Mouse (Mus musculus) neutrophil, adult 5-6 weeks (primary cell): ENCODE results near the gene Klhl28. TPM values are rescaled to one million over a fixed set of nuclear protein-coding genes. Genes with fewer than 3 reads are reported as not detected.

Experiments
- ATAC-seq: fragments of 151-379, 151-347 bp; 2 replicates; pipeline ENCODE4 v1.8.0; 2017; ENCODE audit warnings: mild to moderate bottlenecking, moderate TSS enrichment; ENCODE audit not compliant: insufficient number of reproducible peaks, poor library complexity, low FRiP score, severe bottlenecking; ENCODE audit errors: extremely low read depth
- total RNA-seq: library from RNA; stranded (forward); fragments of 200-1000 nt; gene quantifications from 2 replicates; pipeline ENCODE4 v1.2.3, GENCODE M21; 2017

The Klhl28 gene
- total RNA-seq, 1 experiment from 2014 or later = 36.1 TPM

DNA sequence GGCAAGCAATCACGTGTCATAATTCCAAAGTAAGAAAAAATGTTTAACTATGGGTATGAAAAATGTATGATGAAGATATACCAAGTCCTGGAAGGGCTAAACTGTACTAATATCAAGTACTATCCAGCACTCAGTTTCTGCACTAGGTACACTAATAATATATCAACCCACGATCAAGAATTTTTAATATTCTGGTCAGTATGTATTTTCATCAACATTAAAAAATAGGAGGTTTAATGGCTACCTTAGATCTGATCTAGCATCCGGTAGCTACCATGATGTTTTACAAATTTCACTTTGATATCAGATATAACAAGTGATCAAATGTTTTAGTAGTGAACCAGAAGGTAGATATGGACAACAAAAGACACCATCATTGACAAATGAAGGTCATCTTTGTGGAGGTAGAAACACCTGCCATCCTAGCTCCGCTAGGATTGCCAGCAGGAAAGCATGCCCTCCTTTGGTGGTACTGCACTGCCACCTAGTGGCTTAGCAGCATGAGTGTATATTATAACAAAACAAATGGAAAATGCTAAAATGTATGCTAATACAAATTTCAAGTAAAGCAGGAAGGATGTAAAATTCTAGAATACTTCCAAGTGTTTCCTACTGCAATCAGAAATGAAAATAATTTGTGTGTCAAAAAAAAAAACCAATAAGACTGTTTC, 68.1 kb downstream of the Klhl28 start:
- peak; percentile 61; the same call in 1 of the 2 replicates for ATAC-seq

Other genes with a start within 250 kb of the Klhl28 start
- 10.2 and 20.0 TPM in 2 replicates for gene Gm527, start 47.6 kb downstream of the Klhl28 start, total RNA-seq
- 39.0 and 48.9 TPM in 2 replicates for gene Togaram1, start 270 bp upstream of the Klhl28 start, total RNA-seq
- gene Prpf39, start 70.8 kb upstream of the Klhl28 start, total RNA-seq = 143 and 147 TPM in 2 replicates
- 100 and 114 TPM in 2 replicates for gene Fkbp3, start 108.5 kb upstream of the Klhl28 start, total RNA-seq
- 21.9 and 34.6 TPM in 2 replicates for gene Fancm, start 110.1 kb upstream of the Klhl28 start, total RNA-seq
- 2.6 and 2.9 TPM in 2 replicates for gene Mis18bp1, start 207.1 kb upstream of the Klhl28 start, total RNA-seq